Mouse (Mus musculus) cortical plate, adult 2 months (tissue): ENCODE results near the gene Ncor1. TPM values are rescaled to one million over a fixed set of nuclear protein-coding genes. Genes with fewer than 3 reads are reported as not detected.
"Not testable (repeated sequence)": the region's sequence is repeated elsewhere in the genome, so short reads cannot be mapped to it uniquely, and the experiment has no call there.

Source experiments
- H3K27ac ChIP-seq: fragments of 200-500 bp; 2 replicates; pipeline ENCODE4 v1.5.1; 2012; ENCODE audit warnings: low read length, control low read depth, inconsistent platforms; ENCODE audit not compliant: insufficient read depth
- H3K4me1 ChIP-seq: fragments of 200-500 bp; 2 replicates; pipeline ENCODE4 v1.6.1; 2011; ENCODE audit warnings: low read length; ENCODE audit not compliant: control insufficient read depth, insufficient read depth
- H3K4me3 ChIP-seq: fragments of 200-500 bp; 2 replicates; pipeline ENCODE4 v1.5.1; 2011; ENCODE audit warnings: mild to moderate bottlenecking, low read length, control low read depth; ENCODE audit not compliant: insufficient read depth
- CTCF ChIP-seq: fragments of 200-500 bp; IDR thresholded peaks from 2 replicates; pipeline ENCODE4 v1.5.1; 2011; ENCODE audit warnings: mild to moderate bottlenecking, control low read depth, low read length; ENCODE audit not compliant: insufficient read depth; ENCODE audit errors: extremely low read depth
- POLR2A ChIP-seq: fragments of 200-500 bp; IDR thresholded peaks from 2 replicates; pipeline ENCODE4 v1.6.1; 2011; ENCODE audit warnings: mild to moderate bottlenecking, low read length, control low read depth; ENCODE audit not compliant: insufficient read depth; ENCODE audit errors: extremely low read depth
- polyA plus RNA-seq: library from polyadenylated mRNA; depleted of rRNA; stranded (reverse); fragments of >200 nt; gene quantifications from 2 replicates; pipeline ENCODE4 v1.2.3, GENCODE M21; 2012

Gene Ncor1
- polyA plus RNA-seq, 1 experiment = 129 TPM

DNA sequence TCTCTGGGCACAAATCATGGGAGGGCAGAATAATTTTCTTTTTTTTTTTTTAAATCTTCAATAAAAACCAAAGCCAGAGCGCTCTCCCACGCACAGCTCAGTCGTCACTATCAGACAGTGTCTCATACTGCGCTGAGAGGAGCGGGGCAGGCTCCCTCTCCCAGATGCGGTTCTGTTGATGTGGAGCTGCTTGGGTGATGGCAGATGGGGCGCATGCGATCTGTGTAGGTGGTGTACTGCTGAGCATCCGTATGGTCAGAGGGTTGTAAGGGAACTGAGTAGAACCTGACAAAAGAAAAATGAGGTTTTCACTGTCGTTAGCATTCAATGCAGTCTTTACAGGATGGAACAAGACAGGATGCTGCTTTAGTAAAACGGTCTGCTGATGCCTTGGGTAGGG lies 140.6 kb downstream of the Ncor1 start:
- H3K4me3 ChIP-seq = no peak overlapping the region
- peaks cover 2% of the 10 kb centered on the region; the same call in 1 of the 2 replicates for H3K4me1 ChIP-seq
- TF ChIP-seq POLR2A (no peak), CTCF (no peak)
- H3K27ac ChIP-seq = no peak overlapping the region

DNA sequence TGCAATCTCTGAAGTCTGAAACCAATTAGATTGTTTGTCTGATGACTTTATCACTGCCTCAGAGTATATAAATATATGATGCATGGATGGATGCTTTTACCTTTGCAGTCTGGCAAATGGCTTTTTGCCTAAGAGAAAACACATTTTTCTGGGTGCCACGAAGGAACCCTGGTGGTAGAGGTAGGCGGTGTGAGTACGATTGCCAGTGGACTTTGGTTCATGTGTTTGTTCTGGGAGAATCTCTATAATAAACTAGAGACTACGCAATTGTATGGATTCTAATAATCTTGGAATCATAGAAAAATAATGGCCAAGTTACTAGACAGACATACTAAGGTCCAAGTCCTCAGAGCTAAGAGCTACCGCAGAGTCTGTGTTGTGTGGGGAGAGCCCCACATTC lies 143.4 kb downstream of the Ncor1 start:
- Histone ChIP-seq H3K4me3 (no peak overlapping the region), H3K4me1 (peaks cover 2% of the 10 kb centered on the region; the same call in 1 of the 2 replicates), H3K27ac (no peak overlapping the region)
- no peak for TF ChIP-seq CTCF
- TF ChIP-seq POLR2A = no peak

DNA sequence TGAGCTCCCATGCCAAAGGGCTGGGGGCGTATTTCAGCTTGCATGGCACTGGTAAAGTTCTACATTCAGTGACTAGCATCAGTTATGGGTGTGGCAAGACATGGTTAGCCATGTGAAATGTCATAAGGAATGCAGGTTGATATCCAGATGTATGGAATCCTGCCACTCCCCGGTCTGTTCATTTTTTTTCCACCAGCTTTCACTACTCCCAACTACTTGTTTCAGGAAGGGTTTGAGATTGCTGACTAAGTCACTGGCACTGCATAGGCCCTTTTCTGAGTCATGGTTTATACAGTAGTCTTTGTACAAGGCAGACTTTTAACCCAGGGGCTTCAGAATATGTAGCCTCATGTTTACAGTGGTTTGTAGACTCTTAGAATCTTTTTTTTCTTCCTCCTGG lies 149.0 kb downstream of the Ncor1 start:
- no peak overlapping the region for H3K4me3 ChIP-seq
- no peak for TF ChIP-seq CTCF
- no peak for TF ChIP-seq POLR2A
- H3K27ac ChIP-seq = no peak overlapping the region
- H3K4me1 ChIP-seq = peaks cover 2% of the 10 kb centered on the region; the same call in 1 of the 2 replicates

DNA sequence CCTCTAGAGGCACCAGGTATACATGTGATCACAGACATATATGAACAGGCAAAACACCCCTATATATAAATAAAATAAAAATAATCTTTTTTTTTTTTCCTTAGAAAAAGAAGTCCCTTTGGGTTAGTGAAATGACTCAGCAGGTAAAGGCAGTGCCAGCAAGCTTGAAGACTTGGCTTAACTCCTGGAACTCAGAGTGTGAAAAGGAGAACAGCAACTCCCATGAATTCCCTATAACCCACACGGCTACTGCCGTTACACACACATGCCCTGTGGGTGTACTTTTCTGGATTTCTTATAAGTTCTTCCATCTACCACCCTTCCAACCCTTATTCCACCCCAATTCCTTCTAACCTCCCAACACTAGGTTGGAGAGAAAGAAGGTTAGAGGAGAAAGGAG lies 152.5 kb downstream of the Ncor1 start:
- H3K4me3 ChIP-seq = no peak overlapping the region
- peaks cover 2% of the 10 kb centered on the region; the same call in 1 of the 2 replicates for H3K4me1 ChIP-seq
- TF ChIP-seq CTCF (no peak), POLR2A (no peak)
- no peak overlapping the region for H3K27ac ChIP-seq

DNA sequence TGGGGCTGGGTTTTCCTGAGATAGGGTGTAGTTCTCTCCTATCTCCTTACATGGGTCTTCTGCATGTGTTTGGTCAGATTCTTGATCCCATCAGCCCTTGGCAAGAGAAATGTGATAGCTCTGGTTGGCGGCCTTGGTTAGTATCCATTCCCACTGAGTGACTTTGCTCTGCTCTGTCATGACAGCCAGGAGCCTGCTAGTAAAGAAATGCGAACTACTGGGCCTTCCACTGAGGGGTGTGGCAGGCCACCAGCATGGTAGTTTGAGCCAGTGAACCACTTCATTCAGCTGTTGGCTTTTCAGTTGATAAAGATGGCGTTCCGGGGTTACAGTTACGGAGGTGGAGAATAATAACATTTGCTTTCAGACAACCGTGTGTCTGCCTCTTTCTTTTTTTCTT lies 159.5 kb downstream of the Ncor1 start:
- no peaks in the 10 kb centered on the region; the same call in 1 of the 2 replicates for H3K4me1 ChIP-seq
- no peak overlapping the region for H3K27ac ChIP-seq
- no peak for TF ChIP-seq POLR2A
- TF ChIP-seq CTCF = no peak
- H3K4me3 ChIP-seq = no peak overlapping the region

DNA sequence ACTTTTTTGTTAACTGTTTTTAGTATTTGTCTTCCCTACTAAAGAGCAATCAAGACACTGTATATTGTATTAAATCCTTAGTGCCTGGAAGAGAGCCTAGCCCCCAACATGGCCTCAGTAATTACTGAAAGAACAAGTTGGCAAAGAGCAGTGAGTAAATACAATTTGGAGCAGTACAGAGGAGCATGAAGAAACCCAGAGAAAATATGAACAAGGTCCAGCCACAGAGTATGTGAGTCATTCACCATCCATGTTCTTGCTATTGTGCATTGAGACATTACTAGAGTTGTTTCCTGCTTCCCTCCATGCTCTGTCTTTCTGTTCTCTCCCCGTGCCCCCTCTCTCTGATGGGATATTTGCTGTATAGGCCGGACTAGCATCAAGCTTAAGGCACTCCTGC lies 164.2 kb downstream of the Ncor1 start:
- Histone ChIP-seq H3K27ac (no peak overlapping the region), H3K4me3 (no peak overlapping the region), H3K4me1 (no peaks in the 10 kb centered on the region; the same call in 1 of the 2 replicates)
- TF ChIP-seq CTCF = no peak
- no peak for TF ChIP-seq POLR2A

DNA sequence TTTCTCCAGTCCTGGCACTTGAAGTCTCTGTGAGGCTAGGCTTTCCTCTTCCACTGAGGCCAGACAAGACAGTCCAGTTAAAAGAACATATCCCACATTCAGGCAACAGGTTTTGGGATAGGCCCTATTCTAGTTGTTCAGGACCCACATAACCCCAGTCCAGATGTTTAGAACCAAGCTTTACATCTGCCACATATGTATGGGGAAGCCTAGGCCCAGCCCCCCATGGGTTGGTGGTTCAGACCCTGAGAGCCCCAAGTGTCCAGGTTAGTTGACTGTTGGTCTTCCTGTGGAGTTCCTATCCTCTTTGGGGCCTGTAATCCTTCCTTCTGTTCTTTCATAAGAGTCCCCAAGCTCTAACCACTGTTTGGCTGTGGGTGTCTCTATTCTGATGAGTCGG lies 170.6 kb downstream of the Ncor1 start:
- TF ChIP-seq POLR2A (no peak), CTCF (no peak)
- H3K27ac ChIP-seq = no peak overlapping the region

DNA sequence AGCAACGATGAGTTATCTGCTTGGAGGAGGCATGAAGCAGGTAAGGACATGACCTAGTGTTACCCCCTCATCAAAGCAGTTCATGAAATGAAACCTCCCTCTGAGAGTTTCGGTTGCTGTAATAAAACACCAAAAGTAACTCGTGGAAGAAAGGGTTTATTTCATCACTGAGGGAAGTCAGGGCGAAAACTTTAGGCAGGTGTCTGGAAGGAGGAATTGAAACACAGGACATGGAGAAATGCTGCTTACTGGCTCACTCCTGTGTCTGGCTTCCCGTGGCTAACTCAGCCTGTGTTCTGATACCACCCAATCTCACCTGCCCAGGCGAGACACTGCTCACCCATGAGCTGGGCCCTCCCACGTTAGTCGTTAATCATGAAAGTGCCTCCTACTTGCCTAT lies 173.3 kb downstream of the Ncor1 start:
- no peak overlapping the region for H3K4me3 ChIP-seq
- no peak for TF ChIP-seq CTCF
- TF ChIP-seq POLR2A = no peak
- H3K27ac ChIP-seq = no peak overlapping the region
- H3K4me1 ChIP-seq = peaks cover 4% of the 10 kb centered on the region

More for the DNA sequence above, 170.6 kb downstream of the Ncor1 start:
- Histone ChIP-seq H3K4me1 (peaks cover 2% of the 10 kb centered on the region), H3K4me3 (no peak overlapping the region)

DNA sequence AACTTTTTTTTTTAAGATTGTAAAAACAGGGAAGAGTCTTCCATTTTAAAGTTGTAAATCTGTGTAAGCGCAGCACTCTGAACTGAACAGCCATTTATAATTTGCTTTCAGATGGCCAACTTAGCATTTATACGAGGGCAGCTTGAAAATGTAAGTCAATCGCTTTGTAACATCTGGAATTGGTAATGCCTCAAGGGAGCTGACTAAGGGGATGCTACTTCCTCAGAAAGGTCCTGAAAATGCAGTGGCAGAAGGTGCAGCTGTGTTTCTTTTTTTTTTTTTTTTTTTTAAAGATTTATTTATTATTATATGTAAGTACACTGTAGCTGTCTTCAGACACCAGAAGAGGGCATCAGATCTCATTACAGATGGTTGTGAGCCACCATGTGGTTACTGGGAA lies 174.3 kb downstream of the Ncor1 start:
- H3K4me1 ChIP-seq, H3K27ac ChIP-seq, H3K4me3 ChIP-seq: not testable (repeated sequence)

DNA sequence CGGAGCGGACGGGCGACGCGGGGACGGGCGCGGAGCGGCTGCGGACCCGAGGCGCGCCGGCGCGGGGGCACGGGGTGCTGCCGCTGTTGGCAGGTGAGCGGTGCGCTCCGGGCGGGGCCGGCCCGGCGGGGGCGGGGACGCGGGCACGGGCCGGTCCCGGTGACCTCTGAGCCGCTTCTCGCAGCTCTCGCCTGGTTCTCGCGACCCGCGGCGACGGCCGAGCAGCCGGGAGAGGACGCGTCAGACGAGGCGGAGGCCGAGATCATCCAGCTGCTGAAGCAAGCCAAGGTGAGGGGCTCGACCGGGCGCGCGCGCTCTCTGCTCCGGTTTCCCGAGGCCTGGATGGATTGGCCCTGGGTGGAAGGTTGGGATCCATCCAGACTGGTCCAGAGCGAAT lies 176.7 kb downstream of the Ncor1 start:
- Histone ChIP-seq H3K27ac (peak overlapping the region; percentile 60), H3K4me3 (peak overlapping the region; percentile 88), H3K4me1 (peaks cover 4% of the 10 kb centered on the region)
- TF ChIP-seq CTCF (no peak), POLR2A (no peak)

DNA sequence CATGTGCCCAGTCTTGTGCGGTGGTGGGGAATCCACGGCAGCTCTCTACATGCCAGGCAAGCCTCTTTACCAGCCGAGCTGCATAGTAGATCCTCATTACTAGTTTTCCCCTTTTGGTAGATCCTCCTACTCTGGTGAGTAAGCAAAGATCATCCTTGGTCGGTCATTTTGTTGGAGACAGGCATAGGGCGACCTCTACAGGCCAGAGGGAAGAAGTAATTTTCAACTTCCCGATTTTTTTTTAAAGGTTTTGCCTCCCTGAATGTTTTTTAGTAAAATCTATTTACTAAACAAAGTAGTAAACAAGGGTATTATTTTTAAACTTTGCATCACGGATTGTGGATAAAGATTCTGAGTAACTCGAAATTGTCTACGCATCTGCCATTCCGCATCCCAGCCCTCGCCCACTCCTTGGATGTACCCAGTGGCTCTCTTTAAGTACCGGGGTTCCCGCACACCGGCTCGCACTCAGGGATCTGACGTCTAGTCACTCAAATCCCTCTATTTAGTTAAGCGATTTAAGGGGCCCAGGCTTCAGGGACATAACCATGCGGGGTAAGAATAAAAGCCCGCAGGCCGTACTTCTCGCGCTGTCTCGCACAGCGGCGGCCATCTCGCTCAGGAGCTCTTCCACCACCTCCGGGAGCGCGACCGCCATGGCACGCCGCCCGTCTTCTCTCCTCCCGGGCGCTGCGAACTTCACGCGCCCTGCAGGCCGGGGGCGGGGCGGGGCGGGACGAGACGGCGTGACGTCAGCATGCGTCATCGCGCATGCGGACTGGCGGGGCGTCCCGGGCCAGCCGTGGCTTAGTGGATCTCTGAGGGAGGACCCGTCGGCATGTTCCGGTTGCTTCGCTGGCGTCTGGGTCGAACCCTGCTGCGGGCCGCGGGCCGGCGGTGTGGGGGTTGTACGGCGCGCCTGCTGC lies 177.4 kb downstream of the Ncor1 start, which contains the start of the genes Zswim7 and Ttc19:
Gene Zswim7 (minus strand): TSS at position 701 of the 926 bp plus-strand sequence.
Gene Ttc19 (plus strand): TSS at position 799 of the 926 bp plus-strand sequence.
- Histone ChIP-seq H3K4me3 (peak within 1 kb of the TSS; percentile 88), H3K4me1 (peaks cover 4% of the 10 kb centered on the region), H3K27ac (peak within 1 kb of the TSS; percentile 72)
- peak; percentile 91 for TF ChIP-seq POLR2A
- TF ChIP-seq CTCF = peak; percentile 75
